Mouse (Mus musculus) spleen, adult 10 weeks (tissue): Measurements from ENCODE around the gene Dnah8. TPM values are rescaled to one million over a fixed set of nuclear protein-coding genes. Genes with fewer than 3 reads are reported as not detected.

Source experiments
- polyA plus RNA-seq: library from polyadenylated mRNA; stranded (reverse); fragments of 350-450 nt; fragmentation: Illumina TruSeq; extraction: RNeasy Lipid Tissue Mini Kit (QIAGEN cat#74804); gene quantifications from one replicate; pipeline ENCODE4 v1.2.3, GENCODE M21; 2015; ENCODE audit warnings: low replicate concordance; ENCODE audit not compliant: insufficient read depth

The Dnah8 gene
- 11.8 TPM for polyA plus RNA-seq

DNA sequence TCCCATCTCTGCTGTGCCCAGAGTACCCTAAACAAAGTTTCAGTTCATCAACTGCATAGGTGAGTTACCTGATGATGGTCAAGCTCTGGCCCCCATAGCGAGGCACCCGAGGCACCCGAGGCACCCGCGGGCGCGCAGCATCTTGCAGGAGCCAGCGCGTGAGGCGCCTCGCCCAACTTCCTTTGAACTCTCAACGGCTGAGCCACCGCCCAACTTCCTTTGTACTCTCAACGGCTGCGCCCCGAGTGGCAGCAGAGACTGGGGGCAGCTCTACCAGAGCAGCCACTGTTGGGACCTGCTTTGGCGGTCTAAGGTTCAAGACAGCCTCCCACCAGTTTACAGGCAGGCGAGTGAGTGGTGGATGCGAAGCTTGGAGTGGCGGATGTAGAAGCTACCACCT, at the start of gene Dnah8:
Gene Dnah8 (plus strand): TSS at position 223 of the 400 bp plus-strand sequence.

DNA sequence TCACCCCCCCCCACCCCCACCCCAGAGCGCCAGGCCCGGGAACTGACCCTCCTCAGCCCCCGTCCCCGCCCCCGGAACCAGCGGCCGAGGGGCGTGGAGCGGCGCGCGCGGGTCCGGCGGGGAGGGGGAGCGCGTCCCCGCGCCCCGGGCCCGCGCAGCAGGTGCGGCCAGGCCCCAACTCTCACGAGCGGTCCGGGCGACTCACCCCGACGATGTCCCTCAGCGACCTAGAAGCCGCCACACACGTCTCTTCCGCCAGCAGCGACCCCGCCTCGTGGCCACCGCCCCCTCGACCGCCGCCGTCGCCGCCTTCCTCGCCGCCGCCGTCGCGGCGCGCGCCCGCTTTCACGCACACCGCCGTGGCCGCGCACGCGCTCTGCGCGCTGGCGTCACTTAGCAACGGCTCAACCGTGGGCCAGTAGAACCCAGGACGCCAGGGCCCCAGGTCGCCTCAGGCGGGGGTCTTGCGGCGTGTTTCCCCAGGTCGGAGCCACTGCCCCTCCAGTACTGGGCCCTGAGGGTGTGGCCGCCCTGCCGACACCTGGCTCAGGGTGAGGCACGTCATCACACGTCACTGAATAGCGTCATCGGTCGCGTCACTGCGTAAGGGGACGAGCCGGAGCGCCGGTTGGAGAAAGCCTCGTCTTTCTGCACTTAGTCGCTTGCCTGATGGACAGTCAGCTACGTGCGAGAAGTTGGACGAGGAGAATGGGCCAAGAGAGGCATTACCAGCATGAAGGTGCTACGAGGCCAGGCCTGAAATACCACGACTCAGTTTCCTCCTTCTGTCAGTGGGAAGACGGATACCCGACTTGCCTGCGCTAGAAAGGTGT, 48.0 kb upstream of the Dnah8 start, which contains the start of gene Btbd9:
Gene Btbd9 (minus strand): TSS at position 548 of the 833 bp plus-strand sequence.

DNA sequence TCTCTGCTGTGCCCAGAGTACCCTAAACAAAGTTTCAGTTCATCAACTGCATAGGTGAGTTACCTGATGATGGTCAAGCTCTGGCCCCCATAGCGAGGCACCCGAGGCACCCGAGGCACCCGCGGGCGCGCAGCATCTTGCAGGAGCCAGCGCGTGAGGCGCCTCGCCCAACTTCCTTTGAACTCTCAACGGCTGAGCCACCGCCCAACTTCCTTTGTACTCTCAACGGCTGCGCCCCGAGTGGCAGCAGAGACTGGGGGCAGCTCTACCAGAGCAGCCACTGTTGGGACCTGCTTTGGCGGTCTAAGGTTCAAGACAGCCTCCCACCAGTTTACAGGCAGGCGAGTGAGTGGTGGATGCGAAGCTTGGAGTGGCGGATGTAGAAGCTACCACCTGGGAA, 2.6 kb downstream of the Dnah8 start, which contains the start of gene Glo1:
Gene Glo1 (minus strand): TSS at position 153 of the 400 bp plus-strand sequence.

DNA sequence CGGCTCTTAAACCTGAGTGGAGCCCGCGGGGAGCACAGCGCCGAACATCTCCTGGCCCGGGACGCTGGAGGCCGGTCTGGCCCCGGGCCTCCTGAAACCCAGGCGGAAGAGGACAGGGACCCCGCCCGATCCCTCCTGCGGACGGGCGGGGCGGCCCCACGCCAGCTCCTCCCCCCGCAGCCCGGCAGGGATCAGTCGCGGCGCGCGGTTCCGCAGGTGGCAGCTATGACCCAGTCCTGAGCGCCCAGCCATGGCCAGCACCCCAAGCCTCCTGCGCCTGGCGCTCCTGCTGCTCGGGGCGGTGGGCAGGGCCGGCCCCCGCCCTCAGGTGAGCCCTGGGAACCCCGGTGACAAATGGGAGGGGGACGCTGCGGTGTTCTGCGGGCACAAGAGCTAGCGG, 277.5 kb downstream of the Dnah8 start, which contains the start of gene Glp1r:
Gene Glp1r (plus strand): TSS at position 191 of the 400 bp plus-strand sequence.

Other genes with a start within 250 kb of the Dnah8 start
- gene Btbd9, start 47.9 kb upstream of the Dnah8 start, polyA plus RNA-seq: 16.4 TPM
- gene Glo1, start 2.5 kb downstream of the Dnah8 start, polyA plus RNA-seq: 83.5 TPM